Mouse (Mus musculus): ENCODE data around the gene Olfr402. TPM values are rescaled to one million over a fixed set of nuclear protein-coding genes. Genes with fewer than 3 reads are reported as not detected.

Olfr402 gene
- polyA plus RNA-seq (2015; fragmentation: Nextera tagmentation; extraction: Ambion mirVana): not detected in 2 replicates

DNA sequence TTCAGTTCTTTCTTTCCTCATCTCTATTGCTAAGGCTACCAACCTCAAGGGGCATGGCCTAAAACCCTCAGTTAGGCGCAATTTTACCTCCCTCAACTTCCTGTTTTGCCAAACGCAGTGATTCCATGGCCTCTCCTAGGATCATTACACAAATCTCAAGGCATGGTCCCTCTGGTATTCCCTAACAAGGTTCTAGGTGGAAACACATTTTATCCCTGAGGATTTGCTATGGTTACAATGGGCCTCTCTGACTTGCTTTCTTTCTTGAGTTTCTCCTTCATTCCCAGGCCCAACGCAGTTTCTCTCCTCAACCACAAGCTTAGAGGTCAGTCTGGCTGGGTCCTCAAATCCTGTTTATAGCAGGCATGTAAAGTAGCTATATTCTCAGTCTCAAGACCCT lies at the start of gene Olfr402:
Olfr402 (plus strand) TSS at position 301 of the 400 bp plus-strand sequence.

DNA sequence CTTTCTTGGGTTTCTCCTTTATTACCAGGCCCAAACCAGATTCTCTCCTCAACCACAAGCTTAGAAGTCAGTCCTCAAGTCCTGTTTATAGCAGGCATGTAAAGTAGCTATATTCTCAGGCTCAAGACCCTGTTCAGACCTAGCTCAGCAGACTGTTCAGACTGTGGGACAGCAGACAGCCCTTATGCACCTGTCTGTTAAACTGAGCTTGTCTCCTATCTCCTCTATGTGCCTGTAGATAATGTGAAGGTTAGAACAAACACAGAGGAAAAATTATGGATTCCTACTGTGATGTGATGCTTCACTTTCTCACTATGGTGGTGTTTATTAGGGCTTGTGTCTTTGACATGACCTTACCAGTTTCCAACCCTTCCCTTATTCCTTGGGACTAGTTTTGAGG lies 39.9 kb upstream of the Olfr402 start, which contains the start of gene Olfr401:
Olfr401 (plus strand) TSS at position 301 of the 400 bp plus-strand sequence.

GRCm38 (mm10) chr11:74185949-74186348 lies 32.6 kb downstream of the Olfr402 start, which contains the start of gene Olfr403:
TSS of gene Olfr403 (plus strand) at chr11:74186249.

Other genes starting within 250 kb of the Olfr402 start
- not detected in 2 replicates for gene Olfr395, start 244.2 kb upstream of the Olfr402 start, polyA plus RNA-seq (2015; fragmentation: Nextera tagmentation; extraction: Ambion mirVana)
- not detected in 2 replicates for gene Olfr23, start 216.9 kb upstream of the Olfr402 start, polyA plus RNA-seq (2015; fragmentation: Nextera tagmentation; extraction: Ambion mirVana)
- not detected in 2 replicates for gene Olfr397, start 192.7 kb upstream of the Olfr402 start, polyA plus RNA-seq (2015; fragmentation: Nextera tagmentation; extraction: Ambion mirVana)
- gene Olfr398, start 163.1 kb upstream of the Olfr402 start, polyA plus RNA-seq (2015; fragmentation: Nextera tagmentation; extraction: Ambion mirVana): not detected in 2 replicates
- gene Olfr139, start 97.0 kb upstream of the Olfr402 start, polyA plus RNA-seq (2015; fragmentation: Nextera tagmentation; extraction: Ambion mirVana): not detected in 2 replicates
- not detected in 2 replicates for gene Olfr399, start 96.9 kb upstream of the Olfr402 start, polyA plus RNA-seq (2015; fragmentation: Nextera tagmentation; extraction: Ambion mirVana)
- not detected in 2 replicates for gene Zfp616, start 83.6 kb upstream of the Olfr402 start, polyA plus RNA-seq (2015; fragmentation: Nextera tagmentation; extraction: Ambion mirVana)
- gene Olfr401, start 39.8 kb upstream of the Olfr402 start, polyA plus RNA-seq (2015; fragmentation: Nextera tagmentation; extraction: Ambion mirVana): not detected in 2 replicates
- not detected in 2 replicates for gene Olfr403, start 32.7 kb downstream of the Olfr402 start, polyA plus RNA-seq (2015; fragmentation: Nextera tagmentation; extraction: Ambion mirVana)
- gene Olfr43, start 57.9 kb downstream of the Olfr402 start, polyA plus RNA-seq (2015; fragmentation: Nextera tagmentation; extraction: Ambion mirVana): not detected in 2 replicates
- gene Olfr406, start 106.3 kb downstream of the Olfr402 start, polyA plus RNA-seq (2015; fragmentation: Nextera tagmentation; extraction: Ambion mirVana): not detected in 2 replicates
- not detected in 2 replicates for gene Olfr59, start 130.2 kb downstream of the Olfr402 start, polyA plus RNA-seq (2015; fragmentation: Nextera tagmentation; extraction: Ambion mirVana)
- not detected in 2 replicates for gene Olfr410, start 184.5 kb downstream of the Olfr402 start, polyA plus RNA-seq (2015; fragmentation: Nextera tagmentation; extraction: Ambion mirVana)
- not detected in 2 replicates for gene Olfr411, start 199.1 kb downstream of the Olfr402 start, polyA plus RNA-seq (2015; fragmentation: Nextera tagmentation; extraction: Ambion mirVana)
- gene Olfr412, start 208.5 kb downstream of the Olfr402 start, polyA plus RNA-seq (2015; fragmentation: Nextera tagmentation; extraction: Ambion mirVana): not detected in 2 replicates